Mouse (Mus musculus) hindbrain, embryonic 10.5 days (tissue): ENCODE data around the gene Apbb1ip. TPM values are rescaled to one million over a fixed set of nuclear protein-coding genes. Genes with fewer than 3 reads are reported as not detected.

Experiments used
- polyA plus RNA-seq: library from polyadenylated mRNA; unstranded; fragments of >200 nt; fragmentation: Nextera tagmentation; extraction: Ambion mirVana; gene quantifications from 2 replicates; pipeline ENCODE4 v1.2.1, GENCODE M21; 2016

Apbb1ip gene
- polyA plus RNA-seq, 1 experiment from 2014 or later: 1.4 TPM

Other genes with a start within 250 kb of the Apbb1ip start
- 1.3 and 13.6 TPM in 2 replicates for gene Gad2, start 151.9 kb upstream of the Apbb1ip start, polyA plus RNA-seq
- 20.7 and 26.3 TPM in 2 replicates for gene Pdss1, start 121.4 kb downstream of the Apbb1ip start, polyA plus RNA-seq